9 mouse cellular contexts compared by ENCODE assay signal in the genomic region with DNA sequence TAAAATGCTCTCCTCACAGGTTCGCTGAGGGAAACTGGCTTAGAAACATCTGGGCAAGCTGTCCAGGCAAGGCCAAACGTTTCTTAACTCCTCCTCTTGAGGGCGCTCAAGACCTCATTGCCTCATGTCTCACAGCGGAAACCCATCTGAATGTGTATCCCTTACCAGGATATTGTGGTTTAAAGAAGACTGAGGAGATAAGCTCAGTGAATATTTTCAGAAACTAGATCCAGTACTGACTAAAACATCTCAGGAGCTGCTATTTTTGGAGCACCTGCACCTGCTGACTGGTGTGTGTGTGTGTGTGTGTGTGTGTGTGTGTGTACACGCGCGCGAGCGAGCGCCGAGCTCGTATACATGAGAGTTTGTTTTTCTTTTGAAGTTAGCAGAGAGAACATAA. TPM values are rescaled to one million over a fixed set of nuclear protein-coding genes. Genes with fewer than 3 reads are reported as not detected.
DNase-seq lines count a peak whose midpoint lies in the region; ATAC-seq and TF ChIP-seq lines count a peak whose summit lies in the region.
"Had no signal": no experiment of that assay in that cellular context is flagged by ENCODE, and none has a peak within 500 bp of the region (broad histone marks: within the 10 kb centered on the region; RNA-seq: fewer than 3 reads in every experiment).

No protein-coding gene starts in this region.

- no peak for ATAC-seq in kidney, embryonic 14.5 days (ENCODE audit: low FRiP score, low TSS enrichment)
- ATAC-seq in Patski = no peak
- ATAC-seq in monocyte, adult 5-6 weeks (replicated peaks; ENCODE audit: insufficient number of reproducible peaks, low FRiP score, low TSS enrichment, poor library complexity, severe bottlenecking) = peak; percentile 94
- no peak for ATAC-seq in midbrain, embryonic 11.5 days (ENCODE audit: low FRiP score)
- no peak for ATAC-seq in hindbrain, embryonic 13.5 days (ENCODE audit: low FRiP score)
- no peak for ATAC-seq in forebrain, postnatal 0 days

- in situ Hi-C loops in Patski (cut with MboI; ENCODE audit: low pct_unique_long_range_greater_than_20kb) = loop anchor here (25.0 kb wide), 1 partner anchor 265 kb away; no protein-coding TSS in a partner anchor

- TF ChIP-seq CTCF in Patski (IDR thresholded peaks at IDR 0.05) = peak; percentile 59
- TF ChIP-seq CTCF in forebrain, postnatal 0 days (IDR thresholded peaks at IDR 0.05; ENCODE audit: low read depth) = no peak

- no peak overlapping the region for H3K4me2 ChIP-seq in kidney, embryonic 14.5 days (replicated peaks; ENCODE audit: low read depth, low read length)
- H3K4me2 ChIP-seq in midbrain, embryonic 11.5 days = no peak overlapping the region
- no peak overlapping the region for H3K4me2 ChIP-seq in hindbrain, embryonic 13.5 days
- H3K4me2 ChIP-seq in forebrain, postnatal 0 days (ENCODE audit: low read depth) = no peak overlapping the region
- H3K4me2 ChIP-seq: embryonic facial prominence, embryonic 13.5 days had no signal

- DNase-seq in kidney, adult 11 months = peak; percentile 24
- DNase-seq in Patski (ENCODE audit: low read depth, low spot score) = no peak
- DNase-seq in induced T-regulatory cell, adult 2 months (ENCODE audit: low read depth) = peak; percentile 93
- DNase-seq in midbrain, embryonic 11.5 days (ENCODE audit: low spot score, missing footprints) = no peak
- DNase-seq in forebrain, postnatal 0 days = no peak

- H3K9me3 ChIP-seq in kidney, embryonic 14.5 days (ENCODE audit: control insufficient read depth, low read length) = no peaks in the 10 kb centered on the region
- no peaks in the 10 kb centered on the region for H3K9me3 ChIP-seq in midbrain, embryonic 11.5 days (ENCODE audit: control insufficient read depth, low read length)
- H3K9me3 ChIP-seq in hindbrain, embryonic 13.5 days = no peaks in the 10 kb centered on the region
- H3K9me3 ChIP-seq in forebrain, postnatal 0 days (ENCODE audit: low read length) = no peaks in the 10 kb centered on the region
- H3K9me3 ChIP-seq: embryonic facial prominence, embryonic 13.5 days had no signal

- no peak overlapping the region for H3K4me3 ChIP-seq in kidney, embryonic 14.5 days (ENCODE audit: low read length)
- no peak overlapping the region for H3K4me3 ChIP-seq in midbrain, embryonic 11.5 days (ENCODE audit: low read depth, low read length)
- no peak overlapping the region for H3K4me3 ChIP-seq in hindbrain, embryonic 13.5 days
- H3K4me3 ChIP-seq in forebrain, postnatal 0 days (ENCODE audit: low read depth, low read length) = no peak overlapping the region
- H3K4me3 ChIP-seq: embryonic facial prominence, embryonic 13.5 days had no signal

- no peaks in the 10 kb centered on the region for H3K36me3 ChIP-seq in kidney, embryonic 14.5 days (ENCODE audit: control insufficient read depth, insufficient read depth, low read length)
- no peaks in the 10 kb centered on the region for H3K36me3 ChIP-seq in midbrain, embryonic 11.5 days (ENCODE audit: control insufficient read depth, insufficient read depth, low read length)
- no peaks in the 10 kb centered on the region for H3K36me3 ChIP-seq in hindbrain, embryonic 13.5 days
- no peaks in the 10 kb centered on the region for H3K36me3 ChIP-seq in forebrain, postnatal 0 days (ENCODE audit: insufficient read depth)
- H3K36me3 ChIP-seq: embryonic facial prominence, embryonic 13.5 days had no signal

- POLR2A ChIA-PET in Patski (lab: Charles Lee) = interaction anchor here (0.7 kb wide), 1 partner anchor 198 kb away, joined by 3 read pairs; no protein-coding TSS in a partner anchor

- no peak overlapping the region for H3K27ac ChIP-seq in kidney, embryonic 14.5 days (ENCODE audit: low read depth, low read length)
- H3K27ac ChIP-seq in midbrain, embryonic 11.5 days (ENCODE audit: low read depth, low read length) = no peak overlapping the region
- no peak overlapping the region for H3K27ac ChIP-seq in hindbrain, embryonic 13.5 days
- H3K27ac ChIP-seq in forebrain, postnatal 0 days (ENCODE audit: low read depth, low read length) = no peak overlapping the region
- H3K27ac ChIP-seq: embryonic facial prominence, embryonic 13.5 days had no signal

- no peaks in the 10 kb centered on the region for H3K4me1 ChIP-seq in kidney, embryonic 14.5 days (ENCODE audit: control insufficient read depth, insufficient read depth, low read length)
- 0 out of 2 replicates have a peak, but pooled peaks cover 2% of the 10 kb centered on the region for H3K4me1 ChIP-seq in midbrain, embryonic 11.5 days (ENCODE audit: control insufficient read depth, insufficient read depth, low read length)
- H3K4me1 ChIP-seq in hindbrain, embryonic 13.5 days (replicated peaks) = peaks cover 9% of the 10 kb centered on the region; the same call in 1 of the 2 replicates
- H3K4me1 ChIP-seq in forebrain, postnatal 0 days (ENCODE audit: insufficient read depth) = peaks cover 10% of the 10 kb centered on the region
- H3K4me1 ChIP-seq: embryonic facial prominence, embryonic 13.5 days had no signal

- CTCF ChIA-PET in Patski (lab: Charles Lee) = interaction anchor here (0.8 to 1.7 kb wide), 5 partner anchors 10 to 81 kb away, joined by 3 to 5 read pairs (median 3); no protein-coding TSS in a partner anchor

- WGBS in kidney, embryonic 14.5 days = 84% methylated on average over 12 of the region's 12 CpGs
- 85% methylated on average over 12 of the region's 12 CpGs for WGBS in midbrain, embryonic 11.5 days
- WGBS in hindbrain, embryonic 13.5 days = 83% methylated on average over 12 of the region's 12 CpGs
- 85% methylated on average over 12 of the region's 12 CpGs for WGBS in forebrain, postnatal 0 days

- H3K9ac ChIP-seq in kidney, embryonic 14.5 days (ENCODE audit: low read depth, low read length) = no peak overlapping the region
- H3K9ac ChIP-seq in midbrain, embryonic 11.5 days (ENCODE audit: low read length) = no peak overlapping the region
- H3K9ac ChIP-seq in hindbrain, embryonic 13.5 days = no peak overlapping the region
- H3K9ac ChIP-seq in forebrain, postnatal 0 days = no peak overlapping the region
- H3K9ac ChIP-seq: embryonic facial prominence, embryonic 13.5 days had no signal

- no peaks in the 10 kb centered on the region for H3K27me3 ChIP-seq in kidney, embryonic 14.5 days (ENCODE audit: control insufficient read depth, insufficient read depth, low read length)
- no peaks in the 10 kb centered on the region for H3K27me3 ChIP-seq in Patski
- H3K27me3 ChIP-seq in midbrain, embryonic 11.5 days (ENCODE audit: control insufficient read depth, insufficient read depth, low read length) = no peaks in the 10 kb centered on the region
- no peaks in the 10 kb centered on the region for H3K27me3 ChIP-seq in hindbrain, embryonic 13.5 days
- H3K27me3 ChIP-seq in forebrain, postnatal 0 days (ENCODE audit: insufficient read depth, low read length) = no peaks in the 10 kb centered on the region
- H3K27me3 ChIP-seq: embryonic facial prominence, embryonic 13.5 days had no signal

RNA-seq across cellular contexts. Expression of gene Phlpp1, which starts 19.7 kb away (rescaled TPM):
- polyA plus RNA-seq in kidney, embryonic 14.5 days (2014; fragmentation: Nextera tagmentation; extraction: Ambion mirVana) = 4.5 and 4.8 TPM in 2 replicates
- polyA plus RNA-seq in Patski (2021) = 8.5 TPM
- 12.1 to 19.9 TPM (median 16.2 TPM) in 3 replicates for total RNA-seq in monocyte, adult 5-6 weeks (2017)
- 6.2 and 6.8 TPM in 2 replicates for polyA plus RNA-seq in midbrain, embryonic 11.5 days (2014; fragmentation: Nextera tagmentation; extraction: Ambion mirVana)
- polyA plus RNA-seq in hindbrain, embryonic 13.5 days (2015; fragmentation: Nextera tagmentation; extraction: Ambion mirVana) = 6.8 and 6.9 TPM in 2 replicates
- total RNA-seq in forebrain, postnatal 0 days (2014; rRNA removed) = 23.5 and 32.5 TPM in 2 replicates
- polyA plus RNA-seq in forebrain, postnatal 0 days (2015; fragmentation: Nextera tagmentation; extraction: Ambion mirVana) = 3.6 and 5.1 TPM in 2 replicates

Comparison
In these comparisons a context has a peak if more than half of its experiments do, and no peak if none do; other contexts are left out.
1. DNase-seq: peak in kidney, adult 11 months (single experiment) and induced T-regulatory cell, adult 2 months (single experiment); none in Patski (single experiment), midbrain, embryonic 11.5 days (single experiment) and forebrain, postnatal 0 days (single experiment).